Mouse (Mus musculus) Patski (cell line): ENCODE measurements around the gene Exd1. TPM values are rescaled to one million over a fixed set of nuclear protein-coding genes. Genes with fewer than 3 reads are reported as not detected.

Experiments
- ATAC-seq: fragments of 100-300 bp; one replicate; pipeline ENCODE4 v1.8.0; 2021
- CTCF ChIA-PET: fragments of 350-600 bp; sonication (Branson Sonifier 250); formaldehyde crosslinking; loops from one replicate; lab custom pipeline; 2022; ENCODE audit warnings: inconsistent platforms; lab: Charles Lee
- POLR2A ChIA-PET: fragments of 350-600 bp; sonication (Branson Sonifier 250); formaldehyde crosslinking; loops from one replicate; lab custom pipeline; 2022; ENCODE audit warnings: antibody characterized with exemption, inconsistent platforms; lab: Charles Lee
- DNase-seq: peaks from one replicate; pipeline ENCODE4 v3.0.0-alpha.2; 2011; ENCODE audit warnings: low read depth, low spot score
- H3K27me3 ChIP-seq: fragments of 371-371 bp; one replicate; pipeline ENCODE4 v1.5.1; 2021
- CTCF ChIP-seq: fragments of 100-300 bp; IDR thresholded peaks from one replicate; pipeline ENCODE4 v1.5.1; 2021
- in situ Hi-C: fragments of 300-500 bp; cut with MboI; formaldehyde crosslinking; loops from 3 replicates; pipeline ENCODE4 v1.11.1; 2018; ENCODE audit warnings: low pct_unique_long_range_greater_than_20kb, mixed read lengths
- polyA plus RNA-seq: library from polyadenylated mRNA; unstranded; gene quantifications from one replicate; pipeline ENCODE4 v1.2.3, GENCODE M21; 2021

Gene Exd1
- polyA plus RNA-seq, 1 experiment from 2014 or later = 1.7 TPM

DNA sequence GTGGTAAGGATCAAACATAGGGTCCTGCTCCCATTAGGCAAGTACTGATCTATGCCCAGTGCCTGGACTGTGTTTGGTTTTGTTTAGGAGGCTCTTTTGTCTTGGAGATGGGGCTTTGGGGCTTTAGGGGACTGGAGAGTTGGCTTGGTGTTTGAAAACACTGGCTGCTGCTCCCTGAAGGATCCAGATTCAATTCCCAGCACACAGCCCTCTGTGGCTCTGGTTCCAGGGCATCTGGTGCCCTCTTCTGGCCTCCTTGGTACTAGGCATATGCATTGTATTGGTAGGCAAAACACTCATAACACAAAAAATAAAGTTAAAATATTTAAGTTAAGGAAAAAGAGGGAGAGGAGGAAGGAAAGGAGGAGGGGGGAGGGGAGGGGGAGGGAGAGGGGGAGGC is 40.3 kb downstream of the Exd1 start:
- POLR2A ChIA-PET = no interaction called here
- no peak for ATAC-seq
- H3K27me3 ChIP-seq = no peaks in the 10 kb centered on the region
- peak; percentile 79 for TF ChIP-seq CTCF
- CTCF ChIA-PET = interaction anchor here (0.8 kb wide), 1 partner anchor 29 kb away, joined by 3 read pairs; no protein-coding TSS in a partner anchor
- in situ Hi-C loops = no loop called here
- no peak for DNase-seq

DNA sequence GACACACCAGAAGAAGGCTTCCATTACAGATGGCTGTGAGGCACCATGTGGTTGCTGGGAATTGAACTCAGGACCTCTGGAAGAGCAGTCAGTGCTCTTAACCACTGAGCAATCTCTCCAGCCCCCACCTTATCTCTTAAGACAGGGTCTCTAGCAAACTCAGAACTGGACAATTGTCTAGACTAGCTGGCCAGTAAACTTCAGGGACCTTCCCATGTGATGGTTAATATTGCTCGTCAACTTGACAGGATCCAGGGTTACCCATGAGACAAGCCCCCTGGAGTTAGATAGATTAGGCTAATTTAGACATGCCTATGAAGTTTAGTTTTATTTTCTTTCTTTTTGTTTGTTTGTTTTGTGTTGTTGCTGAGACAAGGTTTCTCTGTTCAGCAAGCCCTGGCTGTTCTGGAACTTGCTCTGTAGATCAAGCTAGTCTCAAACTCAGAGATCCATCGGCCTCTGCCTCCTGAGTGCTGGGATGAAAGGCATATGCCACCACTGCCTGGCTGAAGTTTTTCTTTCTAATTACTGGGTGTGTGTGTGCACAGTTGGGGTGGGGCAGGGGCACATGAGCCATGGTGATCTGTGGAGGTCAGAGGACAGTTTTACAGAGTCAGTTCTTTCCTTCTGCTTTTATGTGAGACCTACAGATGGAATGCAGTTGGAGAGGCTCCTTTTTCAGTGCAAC is 46.3 kb downstream of the Exd1 start:
- H3K27me3 ChIP-seq = no peaks in the 10 kb centered on the region
- CTCF ChIA-PET = no interaction called here
- in situ Hi-C loops = no loop called here
- POLR2A ChIA-PET = no interaction called here
- no peak for TF ChIP-seq CTCF
- ATAC-seq = no peak
- DNase-seq = no peak

GRCm38 (mm10) chr2:119498859-119499258 is 48.6 kb downstream of the Exd1 start:
- DNase-seq (no peak), ATAC-seq (no peak)
- CTCF ChIA-PET = no interaction called here

DNA sequence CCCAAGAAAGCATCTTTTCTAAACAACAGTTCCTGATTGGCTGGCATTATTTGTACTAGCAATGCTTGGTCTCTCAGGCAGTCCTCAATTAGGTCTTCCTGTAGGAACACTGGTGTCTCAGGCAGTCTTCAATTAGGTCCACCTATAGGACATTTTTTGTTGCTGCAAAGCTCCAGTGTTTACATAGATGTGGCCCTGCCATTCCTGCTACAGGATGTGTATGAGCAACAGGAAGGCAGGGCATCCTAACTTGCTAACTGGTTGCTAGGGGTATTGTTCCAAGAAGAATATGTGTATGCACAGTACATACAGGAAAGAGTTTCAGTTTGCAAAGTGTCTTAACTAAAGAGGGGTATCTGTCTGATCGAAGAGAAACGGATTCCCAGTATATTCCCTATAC is 51.3 kb downstream of the Exd1 start:
- ATAC-seq (no peak), DNase-seq (no peak)
- TF ChIP-seq CTCF = no peak
- ChIA-PET POLR2A (no interaction called here), CTCF (interaction anchor here (3.5 kb wide), 1 partner anchor 12 kb away, joined by 14 read pairs; no protein-coding TSS in a partner anchor)
- in situ Hi-C loops = no loop called here
- H3K27me3 ChIP-seq = no peaks in the 10 kb centered on the region

More at GRCm38 (mm10) chr2:119498859-119499258, 48.6 kb downstream of the Exd1 start:
- POLR2A ChIA-PET = no interaction called here
- no peak for TF ChIP-seq CTCF
- in situ Hi-C loops = no loop called here
- H3K27me3 ChIP-seq = no peaks in the 10 kb centered on the region

- ChIA-PET POLR2A (no interaction called here), CTCF (no interaction called here)
- in situ Hi-C loops = no loop called here
- DNase-seq (no peak), ATAC-seq (no peak)
- H3K27me3 ChIP-seq = no peaks in the 10 kb centered on the region
- no peak for TF ChIP-seq CTCF
Measured at GRCm38 (mm10) chr2:119491953-119492352, 55.5 kb downstream of the Exd1 start.

DNA sequence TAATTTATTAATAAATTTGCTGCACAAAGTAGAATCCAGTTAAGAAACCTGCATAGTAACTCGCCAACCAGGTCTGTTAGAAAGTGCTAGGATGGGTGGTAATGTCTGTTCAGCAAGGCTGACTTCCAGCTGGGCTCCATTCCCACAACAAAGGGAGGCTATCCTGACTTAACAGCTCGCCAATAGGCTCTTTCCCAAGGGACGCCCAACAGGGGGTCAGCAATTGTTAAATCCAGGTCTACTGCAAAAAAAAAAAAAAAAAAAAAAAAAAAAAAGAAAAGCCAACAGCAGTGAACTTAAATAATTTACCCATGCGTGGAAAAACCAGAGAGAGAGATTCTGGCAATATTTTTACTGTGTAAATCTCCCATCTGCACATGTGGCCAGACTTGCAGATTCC is 60.9 kb downstream of the Exd1 start:
- ChIA-PET POLR2A (no interaction called here), CTCF (no interaction called here)
- ATAC-seq = no peak
- no peaks in the 10 kb centered on the region for H3K27me3 ChIP-seq
- TF ChIP-seq CTCF = no peak
- in situ Hi-C loops = no loop called here
- DNase-seq = no peak

GRCm38 (mm10) chr2:119482307-119482706 is 65.1 kb downstream of the Exd1 start:
- no peak for ATAC-seq
- in situ Hi-C loops = no loop called here

GRCm38 (mm10) chr2:119478397-119478749 is 69.1 kb downstream of the Exd1 start:
- no peak for TF ChIP-seq CTCF
- DNase-seq (no peak), ATAC-seq (no peak)

More at GRCm38 (mm10) chr2:119482307-119482706, 65.1 kb downstream of the Exd1 start:
- TF ChIP-seq CTCF = no peak
- ChIA-PET CTCF (interaction anchor here (2.3 to 2.5 kb wide), 2 partner anchors 13 to 21 kb away, joined by 10 to 14 read pairs; no protein-coding TSS in a partner anchor), POLR2A (interaction anchor here (0.6 kb wide), 1 partner anchor 69 kb away, joined by 3 read pairs; no protein-coding TSS in a partner anchor)
- H3K27me3 ChIP-seq = no peaks in the 10 kb centered on the region
- DNase-seq = peak; percentile 53

GRCm38 (mm10) chr2:119477571-119478396 is 69.6 kb downstream of the Exd1 start, which contains the start of gene Ino80:
TSS of gene Ino80 (minus strand) at chr2:119477687.
- no peaks in the 10 kb centered on the region for H3K27me3 ChIP-seq
- peak; percentile 94 for DNase-seq
- ATAC-seq = peak; percentile 86
- no peak for TF ChIP-seq CTCF
- CTCF ChIA-PET = interaction anchor here (0.8 to 1.6 kb wide), 2 partner anchors 29 to 189 kb away, joined by 3 read pairs; partner anchors contain the start of gene Vps18
- in situ Hi-C loops = loop anchor here (5.0 kb wide), 1 partner anchor 40 kb away; no protein-coding TSS in a partner anchor
- POLR2A ChIA-PET = no interaction called here

More at GRCm38 (mm10) chr2:119478397-119478749, 69.1 kb downstream of the Exd1 start:
- in situ Hi-C loops = loop anchor here (5.0 kb wide), 1 partner anchor 39 kb away; no protein-coding TSS in a partner anchor
- ChIA-PET CTCF (interaction anchor here (0.8 to 1.6 kb wide), 2 partner anchors 28 to 189 kb away, joined by 3 read pairs; partner anchors contain the start of gene Vps18), POLR2A (no interaction called here)
- H3K27me3 ChIP-seq = no peaks in the 10 kb centered on the region

DNA sequence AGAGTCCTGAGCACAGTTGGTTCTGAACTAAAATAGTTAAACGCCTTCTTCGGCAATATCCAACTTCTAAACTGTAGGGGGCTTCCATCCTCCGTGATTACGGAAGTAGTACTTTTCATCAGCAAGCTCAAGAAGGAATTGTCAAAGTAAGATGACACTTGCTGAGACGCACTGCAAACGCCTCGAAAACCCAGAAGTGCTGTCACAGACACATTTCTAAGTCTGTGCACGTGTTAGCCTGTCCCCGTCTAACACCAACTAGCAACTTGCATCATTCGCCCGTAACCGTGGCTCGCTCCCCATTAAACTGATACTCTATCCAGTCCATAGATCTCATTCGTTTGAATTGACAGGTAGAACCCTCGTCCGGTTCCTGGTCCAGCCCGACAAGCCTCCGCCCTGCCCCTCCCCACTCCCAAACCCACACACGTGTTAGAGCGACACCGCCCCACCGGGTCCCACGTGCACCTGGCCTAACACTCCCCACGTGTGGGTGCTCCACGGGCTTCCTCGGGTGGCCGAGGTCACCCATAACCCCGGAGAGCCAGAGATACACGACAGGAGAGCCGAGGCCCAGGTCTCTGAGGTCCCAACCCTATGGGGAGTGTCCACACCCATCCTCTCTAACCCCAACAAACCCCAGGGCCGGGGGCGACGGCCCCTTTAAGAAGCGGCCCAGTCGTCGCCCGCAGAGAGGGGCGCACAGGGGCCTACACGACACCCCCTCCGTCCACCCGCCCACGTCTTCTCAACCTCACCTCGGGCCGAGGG is 70.6 kb downstream of the Exd1 start:
- DNase-seq (no peak), ATAC-seq (peak; percentile 46)
- H3K27me3 ChIP-seq = no peaks in the 10 kb centered on the region
- ChIA-PET CTCF (no interaction called here), POLR2A (interaction anchor here (0.6 to 0.7 kb wide), 3 partner anchors 32 to 240 kb away, joined by 3 to 4 read pairs (median 4); no protein-coding TSS in a partner anchor)
- no peak for TF ChIP-seq CTCF
- in situ Hi-C loops = loop anchor here (5.0 kb wide), 1 partner anchor 40 kb away; no protein-coding TSS in a partner anchor
